Mouse (Mus musculus) heart, postnatal 36 days (tissue): ENCODE data around the gene Vmn1r85. TPM values are rescaled to one million over a fixed set of nuclear protein-coding genes. Genes with fewer than 3 reads are reported as not detected.
"Not testable (repeated sequence)": the region's sequence is repeated elsewhere in the genome, so short reads cannot be mapped to it uniquely, and the experiment has no call there.

Experiments used
- DNase-seq, 2 experiments: peaks; one replicate each; pipeline ENCODE4 v3.0.0; 2021 to 2022
- intact Hi-C: fragments of 180-260 bp; cut with DNase I; formaldehyde crosslinking; loops from one replicate; pipeline ENCODE4 v1.15.1; 2025
- total RNA-seq, 2 experiments: library from RNA; stranded (reverse); gene quantifications; 2 replicates each; pipeline ENCODE4 v1.2.3; 2021

Gene Vmn1r85
- not detected for total RNA-seq

DNA sequence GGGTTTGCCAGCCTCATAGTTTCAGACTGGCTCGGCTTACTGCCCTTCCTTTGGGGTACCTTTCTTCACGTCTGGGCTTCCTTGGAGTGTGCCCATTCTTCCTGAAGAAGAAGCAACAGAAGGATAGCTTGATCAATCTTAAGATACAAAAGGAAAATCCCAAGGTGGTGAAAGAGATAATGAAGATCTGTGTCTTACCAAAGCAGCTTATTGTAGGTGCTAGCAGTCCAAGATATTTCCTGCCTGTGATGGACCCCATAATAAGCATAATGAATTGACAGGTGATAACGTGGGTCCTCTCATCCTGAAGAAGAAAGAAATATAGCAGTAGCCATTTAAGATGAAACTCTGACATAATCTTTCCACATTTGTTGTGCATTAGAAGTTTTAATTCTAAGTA lies at the start of gene Vmn1r85:
TSS of gene Vmn1r85 (minus strand) at position 101 of the 400 bp plus-strand sequence.
- intact Hi-C loops = no loop called here
- DNase-seq = no peak

GRCm38 (mm10) chr7:13140057-13140456 lies 45.1 kb upstream of the Vmn1r85 start, which contains the start of gene Vmn1r87:
TSS of gene Vmn1r87 (minus strand) at chr7:13140157.
- intact Hi-C loops = no loop called here
- DNase-seq = no peak

- intact Hi-C loops = no loop called here
- DNase-seq = no peak
Measured at GRCm38 (mm10) chr7:13137340-13137739, 42.4 kb upstream of the Vmn1r85 start.

- intact Hi-C loops = no loop called here
- no peak for DNase-seq
Measured at GRCm38 (mm10) chr7:13131856-13132255, 36.9 kb upstream of the Vmn1r85 start.

- DNase-seq = peak in 1 of 2 experiments; percentile 10
Measured at GRCm38 (mm10) chr7:13123554-13124153, 28.7 kb upstream of the Vmn1r85 start.

GRCm38 (mm10) chr7:13119817-13120216 lies 24.8 kb upstream of the Vmn1r85 start, which contains the start of gene Vmn1r86:
TSS of gene Vmn1r86 (minus strand) at chr7:13119917.
- intact Hi-C loops = no loop called here
- DNase-seq = no peak

More at GRCm38 (mm10) chr7:13123554-13124153, 28.7 kb upstream of the Vmn1r85 start:
- intact Hi-C loops = not testable (repeated sequence)

- no peak for DNase-seq
- intact Hi-C loops = no loop called here
Measured at GRCm38 (mm10) chr7:13072293-13072692, 22.7 kb downstream of the Vmn1r85 start.

DNA sequence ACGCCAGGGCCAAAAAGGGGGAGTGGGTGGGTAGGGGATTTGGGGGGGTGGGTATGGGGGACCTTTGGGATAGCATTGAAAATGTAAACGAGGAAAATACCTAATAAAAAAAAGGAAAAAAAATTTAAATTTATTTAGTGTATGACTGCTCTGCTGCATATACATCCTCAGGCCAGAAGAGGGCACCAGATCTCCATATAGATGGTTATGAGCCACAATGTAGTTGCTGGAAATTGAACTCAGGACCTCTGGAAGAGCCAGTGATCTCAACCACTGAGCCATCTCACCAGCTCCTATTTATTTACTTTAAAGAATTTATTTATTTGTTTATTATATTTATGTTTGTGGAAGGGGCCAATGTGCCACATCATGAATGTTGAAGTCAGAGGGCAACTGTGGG lies 31.6 kb downstream of the Vmn1r85 start:
- intact Hi-C loops, DNase-seq: not testable (repeated sequence)

GRCm38 (mm10) chr7:13059536-13059935 lies 35.4 kb downstream of the Vmn1r85 start:
- intact Hi-C loops = loop anchor here (10.0 kb wide), 3 partner anchors 255 to 635 kb away; partner anchors contain the start of genes Zfp551, Zfp606 and Zscan18
- DNase-seq = no peak

DNA sequence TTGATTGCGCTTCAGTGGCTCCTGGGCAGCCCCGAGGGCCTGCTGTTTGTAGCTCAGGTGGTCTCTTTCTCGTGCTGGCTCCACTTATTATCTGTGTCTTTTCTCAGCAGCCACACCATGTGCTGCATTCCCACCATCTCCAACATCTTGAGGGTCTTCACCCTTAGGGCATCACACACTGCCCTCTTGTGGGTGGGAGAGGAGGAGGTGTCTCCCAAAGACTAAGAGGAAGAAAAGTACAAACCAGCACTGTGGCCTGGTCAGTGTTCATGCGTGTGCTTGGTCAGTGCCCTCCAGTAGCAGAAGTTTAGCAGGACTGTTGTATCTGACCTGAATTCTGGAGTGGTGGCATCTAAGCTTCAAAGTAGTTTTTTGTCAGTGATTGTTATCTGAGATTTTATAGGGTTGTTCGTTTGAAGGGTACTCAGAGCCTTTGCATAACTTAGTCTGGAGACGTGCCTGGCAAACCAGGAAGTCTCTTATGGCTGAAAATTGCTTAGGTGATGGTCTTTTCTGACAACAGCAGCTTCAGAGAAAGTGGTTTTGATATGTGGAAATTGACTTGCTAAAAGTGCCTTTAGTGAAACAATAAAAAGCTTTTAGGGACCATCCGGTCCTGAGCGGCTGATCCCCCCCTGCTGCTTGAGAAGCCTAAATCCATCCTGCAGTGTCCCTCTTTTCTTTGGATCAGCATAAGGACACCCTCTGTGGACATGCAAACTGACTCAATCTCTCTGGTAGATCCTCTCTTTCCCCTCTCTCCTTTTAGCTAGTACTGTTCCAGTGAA lies 37.9 kb downstream of the Vmn1r85 start:
- no peak for DNase-seq
- intact Hi-C loops = loop anchor here (10.0 kb wide), 3 partner anchors 252 to 632 kb away; partner anchors contain the start of genes Zfp551, Zfp606 and Zscan18

- peak; percentile 83 to 95 for DNase-seq
- intact Hi-C loops = loop anchor here (5.0 to 10.0 kb wide), 4 partner anchors 223 to 630 kb away; partner anchors contain the start of genes Lig1, Zfp551, Zfp606 and Zscan18
Measured at GRCm38 (mm10) chr7:13054287-13055010, 40.5 kb downstream of the Vmn1r85 start, which contains the start of gene Mzf1. TSS of gene Mzf1 (minus strand) at chr7:13054764.

DNA sequence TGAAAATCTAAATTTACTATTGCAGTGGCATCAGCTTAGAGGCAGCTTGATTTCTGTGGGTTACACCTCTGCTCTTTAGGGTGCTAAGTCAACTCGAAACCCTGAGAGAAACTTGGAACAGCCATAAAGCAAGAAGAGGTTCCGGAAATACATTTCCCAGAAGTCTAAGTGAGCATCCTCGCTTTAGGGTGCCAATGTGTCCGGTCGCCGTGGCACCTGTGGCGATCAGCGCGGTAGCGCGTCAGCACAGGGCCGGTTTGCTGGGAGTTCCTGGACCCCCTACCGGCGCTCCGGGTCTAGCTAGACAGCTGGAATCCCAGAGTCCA lies 41.0 kb downstream of the Vmn1r85 start:
- intact Hi-C loops = loop anchor here (5.0 to 10.0 kb wide), 4 partner anchors 223 to 629 kb away; partner anchors contain the start of genes Lig1, Zfp551, Zfp606 and Zscan18
- DNase-seq = no peak

GRCm38 (mm10) chr7:13053501-13053900 lies 41.5 kb downstream of the Vmn1r85 start:
- intact Hi-C loops = loop anchor here (5.0 to 10.0 kb wide), 4 partner anchors 224 to 629 kb away; partner anchors contain the start of genes Lig1, Zfp551, Zfp606 and Zscan18
- no peak for DNase-seq

DNA sequence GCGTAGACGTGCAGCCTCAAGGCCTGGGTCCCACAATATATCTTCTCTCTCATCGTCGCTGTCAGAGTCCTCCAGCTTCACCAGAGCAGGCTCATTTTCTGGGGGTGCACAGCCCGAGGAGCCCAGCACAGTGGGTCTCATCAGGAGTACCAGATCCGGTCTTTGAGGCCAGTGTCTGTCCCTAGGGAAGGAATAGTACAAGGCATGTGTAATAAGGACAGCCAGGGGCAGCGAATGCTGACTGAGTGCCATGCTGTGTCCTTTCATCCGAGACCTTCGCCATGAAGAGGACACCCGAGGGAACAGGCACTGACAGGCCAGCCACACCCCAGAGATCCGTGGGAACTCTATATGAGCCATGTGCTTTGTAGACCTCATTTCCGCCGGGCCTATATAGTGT lies 42.0 kb downstream of the Vmn1r85 start:
- no peak for DNase-seq

DNA sequence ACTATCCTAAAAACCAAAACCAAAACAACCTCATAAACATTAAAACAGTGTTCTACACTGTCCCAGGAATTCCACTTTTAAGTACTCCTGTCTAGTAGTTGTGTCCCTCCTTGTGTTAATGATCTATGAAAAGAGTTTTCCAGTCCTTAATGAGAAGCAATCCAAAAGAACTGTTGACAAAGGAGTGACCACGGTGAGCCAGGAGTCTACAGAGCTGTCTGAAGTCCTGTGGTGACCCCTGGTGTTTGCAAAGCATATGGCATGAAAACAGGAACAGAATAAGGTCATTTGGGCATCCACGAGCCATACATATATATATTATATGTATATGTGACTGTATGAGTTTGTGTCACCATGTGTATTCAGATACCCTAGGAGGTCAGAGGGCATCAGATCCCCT lies 48.9 kb downstream of the Vmn1r85 start:
- intact Hi-C loops = loop anchor here (1.0 to 2.0 kb wide), 2 partner anchors 37 to 137 kb away; no protein-coding TSS in a partner anchor
- peak; percentile 64 to 65 for DNase-seq

More for the DNA sequence above, 42.0 kb downstream of the Vmn1r85 start:
- intact Hi-C loops = loop anchor here (5.0 to 10.0 kb wide), 4 partner anchors 224 to 628 kb away; partner anchors contain the start of genes Lig1, Zfp551, Zfp606 and Zscan18

DNA sequence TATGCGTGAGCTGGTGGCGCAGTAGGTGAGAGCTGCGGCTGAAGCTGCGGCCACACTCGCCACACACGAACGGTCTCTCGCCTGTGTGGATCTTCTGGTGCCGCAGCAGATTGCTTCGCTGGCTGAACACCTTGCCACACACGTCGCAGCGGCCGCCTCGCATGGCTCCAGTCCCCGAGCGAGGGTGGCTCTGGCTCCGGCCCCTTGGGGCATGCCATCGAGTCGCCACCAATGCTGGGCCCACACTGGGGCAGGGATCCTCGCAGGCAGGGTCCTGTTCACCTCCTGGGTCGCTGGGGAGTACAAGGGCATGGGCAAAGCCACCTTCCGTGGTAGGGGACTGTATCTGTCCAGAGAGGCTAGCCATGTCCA lies 50.7 kb downstream of the Vmn1r85 start:
- intact Hi-C loops = no loop called here
- DNase-seq = no peak

DNA sequence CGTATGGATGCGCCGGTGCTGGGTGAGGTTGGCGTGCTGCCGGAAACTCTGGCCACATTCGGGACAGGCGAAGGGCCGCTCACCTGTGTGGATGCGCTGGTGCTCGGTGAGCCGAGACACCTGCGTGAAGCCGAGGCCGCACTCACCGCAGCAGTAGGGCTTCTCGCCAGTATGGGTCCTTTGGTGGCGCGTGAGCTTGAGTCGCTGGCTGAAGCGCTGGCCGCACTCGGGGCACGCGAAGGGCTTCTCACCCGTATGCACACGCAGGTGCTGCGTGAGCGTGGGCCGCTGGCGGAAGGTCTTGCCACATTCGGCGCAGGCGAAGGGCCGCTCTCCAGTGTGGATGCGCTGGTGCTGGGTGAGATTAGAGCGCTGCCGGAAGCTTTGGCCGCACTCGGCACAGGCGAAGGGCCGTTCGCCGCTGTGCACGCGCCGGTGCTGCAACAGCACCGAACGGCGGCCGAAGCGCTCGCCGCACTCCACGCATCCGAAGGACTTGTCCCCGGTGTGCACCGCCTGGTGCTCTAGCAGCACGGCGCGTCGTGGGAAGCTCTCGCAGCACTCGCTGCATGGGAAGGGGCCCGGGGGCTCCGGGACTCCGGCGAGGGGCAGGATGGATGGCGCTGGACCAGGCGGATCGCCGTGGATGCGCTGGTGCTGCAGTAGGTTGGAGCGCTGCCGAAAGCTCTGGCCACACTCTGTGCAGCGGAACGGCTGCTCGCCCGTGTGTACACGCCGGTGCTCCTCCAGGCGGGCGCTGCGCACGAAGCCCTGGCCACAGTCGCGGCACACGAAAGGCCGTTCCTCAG lies 51.3 kb downstream of the Vmn1r85 start:
- DNase-seq = no peak
- intact Hi-C loops = no loop called here

GRCm38 (mm10) chr7:13043120-13043444 lies 51.9 kb downstream of the Vmn1r85 start:
- intact Hi-C loops = no loop called here
- DNase-seq = no peak

- DNase-seq = no peak
- intact Hi-C loops = no loop called here
Measured at GRCm38 (mm10) chr7:13042511-13042910, 52.5 kb downstream of the Vmn1r85 start.

DNA sequence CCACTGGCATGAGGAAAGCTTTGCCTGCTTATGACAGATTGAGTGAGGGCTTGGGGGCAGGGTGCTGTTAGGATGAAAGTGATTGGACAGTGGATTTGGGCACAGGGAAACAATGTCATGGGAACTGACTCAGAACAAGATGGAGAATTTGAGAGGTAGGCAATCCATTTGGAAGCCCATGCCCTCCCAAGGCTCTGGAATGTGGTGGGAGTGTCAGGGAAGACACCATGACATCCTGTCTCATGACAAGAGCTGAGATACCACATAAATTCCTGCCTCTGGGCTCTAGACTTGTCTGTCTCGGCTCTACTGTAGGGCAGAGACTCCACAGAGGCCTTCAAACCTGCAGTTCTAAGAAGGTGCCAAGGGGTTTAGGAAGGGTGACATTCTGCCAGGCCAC lies 53.7 kb downstream of the Vmn1r85 start:
- DNase-seq = no peak
- intact Hi-C loops = no loop called here
